Mouse (Mus musculus) heart, adult 2 months (tissue): ENCODE measurements around the gene Fut2.

Source experiments
- CTCF ChIP-seq: fragments of 200-600 bp; IDR thresholded peaks from 2 replicates; pipeline ENCODE4 v1.8.1; 2022; ENCODE audit warnings: antibody characterized with exemption, mild to moderate bottlenecking, moderate library complexity
- EP300 ChIP-seq: fragments of 200-500 bp; IDR thresholded peaks from 2 replicates; pipeline ENCODE4 v1.6.1; 2011; ENCODE audit warnings: low read depth, low read length, control low read depth; ENCODE audit not compliant: insufficient read depth

DNA sequence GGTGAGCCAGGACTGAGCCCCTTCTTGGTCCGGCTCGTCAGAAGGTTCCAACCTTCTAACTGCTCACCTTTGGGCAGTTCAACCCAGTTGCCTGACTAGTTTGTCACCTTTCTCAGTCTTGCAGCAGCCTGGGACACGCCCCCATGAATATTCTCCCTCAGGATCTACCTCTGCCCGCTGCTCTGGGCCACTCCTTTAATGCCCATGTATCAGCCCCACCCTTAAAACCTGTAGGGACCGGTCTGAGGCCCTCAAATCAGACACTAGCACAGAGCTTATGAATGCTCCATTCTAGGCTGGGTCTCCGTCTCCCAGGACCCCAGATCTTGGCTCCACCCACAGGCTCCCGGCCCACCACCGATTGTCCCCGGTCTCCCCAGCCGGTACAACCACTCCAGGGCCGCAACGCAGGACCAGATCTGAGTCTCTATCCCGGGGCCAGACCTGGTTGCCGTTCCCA lies 48.5 kb upstream of the Fut2 start:
- no peak for TF ChIP-seq CTCF
- TF ChIP-seq EP300, result no peak
